Mouse (Mus musculus): Measurements from ENCODE around the gene Perm1. TPM values are rescaled to one million over a fixed set of nuclear protein-coding genes. Genes with fewer than 3 reads are reported as not detected.

The Perm1 gene
- 0.57 and 0.65 TPM in 2 replicates for polyA plus RNA-seq (2012; rRNA removed)

DNA sequence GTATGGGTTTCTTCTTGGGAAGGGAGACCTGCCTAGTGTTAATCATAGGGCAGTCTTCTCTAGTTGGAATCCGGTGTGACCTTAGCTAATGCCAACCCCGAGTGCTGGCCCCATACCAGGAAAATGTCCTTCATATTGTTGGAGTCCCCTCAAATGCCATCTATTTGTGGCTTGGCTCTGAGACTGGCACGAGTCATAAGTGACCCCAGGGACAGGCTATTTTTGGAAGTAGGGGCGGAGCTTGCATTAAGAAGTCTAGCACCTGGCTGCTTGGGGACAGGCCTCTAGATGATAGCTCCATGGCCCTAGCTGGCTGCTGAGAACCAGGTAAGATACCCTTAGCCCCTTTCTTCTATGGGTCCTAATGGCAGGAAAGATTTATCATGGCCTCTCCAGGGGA is at the start of gene Perm1:
TSS of gene Perm1 (plus strand) at position 220 of the 400 bp plus-strand sequence.
- H3K4me1 ChIP-seq (ENCODE audit: control insufficient read depth, insufficient read depth, low read length): no peaks in the 10 kb centered on the region
- H3K4me3 ChIP-seq (ENCODE audit: insufficient read depth, low read length): no peak within 1 kb of the TSS
- H3K27ac ChIP-seq (ENCODE audit: insufficient read depth, low read length): no peak within 1 kb of the TSS
- TF ChIP-seq CTCF (IDR thresholded peaks at IDR 0.05; ENCODE audit: extremely low read depth, insufficient read depth, low read length): no peak
- no peak for TF ChIP-seq POLR2A (IDR thresholded peaks at IDR 0.05; ENCODE audit: extremely low read depth, insufficient read depth, low read length)

DNA sequence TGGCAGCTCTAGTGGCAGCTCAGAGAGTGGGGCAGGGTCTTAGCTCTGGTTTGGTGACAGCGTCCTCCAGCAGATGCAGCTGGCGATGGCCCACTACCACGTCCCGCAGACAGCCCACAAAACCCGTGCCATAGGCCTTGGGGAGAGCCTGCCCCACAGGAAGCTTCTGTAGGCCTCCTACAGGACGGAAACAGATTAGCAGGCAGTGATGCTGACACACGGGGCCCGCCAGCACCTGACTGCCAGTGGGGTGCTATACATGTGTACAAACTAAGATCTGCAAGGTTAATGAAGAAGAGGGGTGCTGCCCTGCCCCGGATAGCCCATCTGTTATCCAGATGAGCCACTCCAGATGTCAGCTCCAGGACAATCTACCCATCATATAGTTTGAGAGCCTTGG is 49.2 kb upstream of the Perm1 start:
- TF ChIP-seq CTCF (IDR thresholded peaks at IDR 0.05; ENCODE audit: extremely low read depth, insufficient read depth, low read length): no peak
- H3K4me1 ChIP-seq (ENCODE audit: control insufficient read depth, insufficient read depth, low read length): no peaks in the 10 kb centered on the region
- H3K27ac ChIP-seq (ENCODE audit: insufficient read depth, low read length): no peak overlapping the region
- no peak overlapping the region for H3K4me3 ChIP-seq (ENCODE audit: insufficient read depth, low read length)

DNA sequence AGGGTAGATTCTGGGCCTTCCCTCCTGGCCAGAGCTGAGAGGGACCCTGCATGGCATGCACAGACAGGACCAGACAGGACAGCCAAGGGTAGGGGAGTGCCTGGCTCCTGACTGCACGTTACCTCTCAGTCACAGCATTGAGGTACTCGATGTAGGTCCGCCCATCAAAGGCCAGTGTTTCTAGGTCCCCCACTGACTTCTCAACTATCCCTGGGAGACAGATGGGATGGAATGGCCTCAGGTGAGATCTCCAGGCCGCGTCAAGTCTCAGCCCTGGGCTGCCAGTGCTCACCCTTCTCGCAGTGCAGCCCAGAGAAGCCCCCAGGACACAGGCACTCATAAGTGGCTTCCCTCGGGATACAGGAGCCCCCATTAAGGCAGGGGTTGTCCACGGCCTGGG is 47.1 kb upstream of the Perm1 start:
- TF ChIP-seq CTCF (IDR thresholded peaks at IDR 0.05; ENCODE audit: extremely low read depth, insufficient read depth, low read length): no peak
- no peak for TF ChIP-seq POLR2A (IDR thresholded peaks at IDR 0.05; ENCODE audit: extremely low read depth, insufficient read depth, low read length)
- no peaks in the 10 kb centered on the region for H3K4me1 ChIP-seq (ENCODE audit: control insufficient read depth, insufficient read depth, low read length)
- no peak overlapping the region for H3K27ac ChIP-seq (ENCODE audit: insufficient read depth, low read length)
- H3K4me3 ChIP-seq (ENCODE audit: insufficient read depth, low read length): no peak overlapping the region

DNA sequence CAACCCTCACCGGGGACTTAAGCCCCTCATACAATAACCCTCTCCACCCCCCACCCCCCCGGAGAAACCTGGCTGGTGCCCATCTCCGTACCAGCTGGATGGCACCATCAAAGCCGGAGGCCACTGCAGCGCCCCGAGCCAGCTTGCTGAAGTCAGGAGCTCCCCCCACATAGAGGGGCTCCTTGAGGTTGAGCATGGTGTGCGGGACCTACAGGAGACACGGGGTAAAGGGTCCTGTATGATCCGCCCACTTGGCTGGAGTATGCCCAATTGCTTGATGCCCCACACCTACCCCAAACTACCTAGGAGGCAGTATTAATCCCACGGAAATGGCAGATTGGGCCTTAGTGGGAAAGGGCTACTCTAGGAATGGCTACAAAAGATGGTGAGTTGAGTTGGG is 46.5 kb upstream of the Perm1 start:
- Histone ChIP-seq H3K27ac (ENCODE audit: insufficient read depth, low read length) (no peak overlapping the region), H3K4me1 (ENCODE audit: control insufficient read depth, insufficient read depth, low read length) (no peaks in the 10 kb centered on the region), H3K4me3 (ENCODE audit: insufficient read depth, low read length) (no peak overlapping the region)
- TF ChIP-seq POLR2A (IDR thresholded peaks at IDR 0.05; ENCODE audit: extremely low read depth, insufficient read depth, low read length): no peak

DNA sequence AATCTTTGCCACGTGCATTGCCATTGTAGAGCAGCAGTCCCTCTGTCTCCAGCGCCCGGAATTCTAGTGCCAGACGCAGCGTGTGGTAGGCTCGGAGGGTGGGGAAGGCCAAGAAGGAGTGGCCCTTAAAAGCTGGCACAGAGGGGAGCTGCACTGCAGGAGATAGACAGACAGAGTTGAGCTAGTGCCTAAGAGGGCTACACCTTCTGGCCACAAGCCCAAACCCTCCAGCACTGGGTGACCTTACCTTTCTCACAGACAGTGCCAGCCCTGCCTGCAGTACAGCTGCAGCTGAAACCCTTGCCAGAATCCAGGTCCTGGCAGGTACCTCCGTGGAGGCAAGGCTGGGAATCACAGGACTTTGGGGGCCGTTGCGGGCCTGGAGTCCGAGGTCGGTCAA is 43.8 kb upstream of the Perm1 start:
- H3K4me1 ChIP-seq (ENCODE audit: control insufficient read depth, insufficient read depth, low read length): no peaks in the 10 kb centered on the region
- TF ChIP-seq POLR2A (IDR thresholded peaks at IDR 0.05; ENCODE audit: extremely low read depth, insufficient read depth, low read length) (no peak), CTCF (IDR thresholded peaks at IDR 0.05; ENCODE audit: extremely low read depth, insufficient read depth, low read length) (no peak)
- no peak overlapping the region for H3K4me3 ChIP-seq (ENCODE audit: insufficient read depth, low read length)
- no peak overlapping the region for H3K27ac ChIP-seq (ENCODE audit: insufficient read depth, low read length)

DNA sequence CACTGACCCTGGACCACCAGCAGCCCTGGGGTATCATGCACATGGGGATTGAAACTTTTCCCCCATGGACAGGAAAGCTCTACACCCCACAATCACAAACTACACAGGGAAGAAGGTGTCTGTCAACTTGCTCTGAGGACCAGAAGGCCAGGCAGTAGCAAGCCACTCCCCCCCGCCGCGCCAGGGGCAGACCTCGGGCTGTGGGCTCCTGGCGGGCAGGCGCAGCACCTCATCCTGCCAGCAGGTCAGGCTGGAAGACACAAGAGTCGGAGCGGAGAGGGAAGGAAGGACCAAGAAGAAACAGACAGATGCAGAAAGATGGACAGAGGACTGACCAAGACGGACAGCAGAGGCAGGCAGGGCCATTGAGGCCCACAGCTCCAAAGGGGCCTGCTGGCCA is 38.0 kb upstream of the Perm1 start:
- H3K4me3 ChIP-seq (ENCODE audit: insufficient read depth, low read length): no peak overlapping the region
- no peak for TF ChIP-seq CTCF (IDR thresholded peaks at IDR 0.05; ENCODE audit: extremely low read depth, insufficient read depth, low read length)
- no peak for TF ChIP-seq POLR2A (IDR thresholded peaks at IDR 0.05; ENCODE audit: extremely low read depth, insufficient read depth, low read length)
- H3K27ac ChIP-seq (ENCODE audit: insufficient read depth, low read length): no peak overlapping the region
- H3K4me1 ChIP-seq (ENCODE audit: control insufficient read depth, insufficient read depth, low read length): peaks cover 3% of the 10 kb centered on the region; the same call in 1 of the 2 replicates

DNA sequence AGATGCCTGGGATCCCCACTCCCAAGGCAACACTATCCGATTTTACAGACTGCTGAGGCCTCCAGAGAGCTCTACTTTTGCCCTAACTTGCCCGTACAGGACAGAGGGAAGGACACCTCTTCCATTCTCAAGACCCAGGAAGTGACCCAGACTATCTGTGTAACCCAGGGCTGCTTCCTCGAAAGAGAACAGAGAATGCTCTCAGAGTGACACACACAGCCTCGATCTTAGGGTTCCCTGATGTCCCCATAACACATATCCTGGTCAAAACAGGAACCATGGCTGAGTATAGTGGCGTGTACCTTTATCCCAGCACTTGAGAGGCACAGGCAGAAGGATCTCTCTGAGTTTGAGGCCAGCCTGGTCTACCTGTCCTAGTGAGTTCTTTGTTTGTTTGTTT is 31.9 kb upstream of the Perm1 start:
- Histone ChIP-seq H3K27ac (ENCODE audit: insufficient read depth, low read length) (no peak overlapping the region), H3K4me1 (ENCODE audit: control insufficient read depth, insufficient read depth, low read length) (peaks cover 11% of the 10 kb centered on the region), H3K4me3 (ENCODE audit: insufficient read depth, low read length) (no peak overlapping the region; the same call in 1 of the 2 replicates)
- TF ChIP-seq CTCF (IDR thresholded peaks at IDR 0.05; ENCODE audit: extremely low read depth, insufficient read depth, low read length) (no peak), POLR2A (IDR thresholded peaks at IDR 0.05; ENCODE audit: extremely low read depth, insufficient read depth, low read length) (no peak)

DNA sequence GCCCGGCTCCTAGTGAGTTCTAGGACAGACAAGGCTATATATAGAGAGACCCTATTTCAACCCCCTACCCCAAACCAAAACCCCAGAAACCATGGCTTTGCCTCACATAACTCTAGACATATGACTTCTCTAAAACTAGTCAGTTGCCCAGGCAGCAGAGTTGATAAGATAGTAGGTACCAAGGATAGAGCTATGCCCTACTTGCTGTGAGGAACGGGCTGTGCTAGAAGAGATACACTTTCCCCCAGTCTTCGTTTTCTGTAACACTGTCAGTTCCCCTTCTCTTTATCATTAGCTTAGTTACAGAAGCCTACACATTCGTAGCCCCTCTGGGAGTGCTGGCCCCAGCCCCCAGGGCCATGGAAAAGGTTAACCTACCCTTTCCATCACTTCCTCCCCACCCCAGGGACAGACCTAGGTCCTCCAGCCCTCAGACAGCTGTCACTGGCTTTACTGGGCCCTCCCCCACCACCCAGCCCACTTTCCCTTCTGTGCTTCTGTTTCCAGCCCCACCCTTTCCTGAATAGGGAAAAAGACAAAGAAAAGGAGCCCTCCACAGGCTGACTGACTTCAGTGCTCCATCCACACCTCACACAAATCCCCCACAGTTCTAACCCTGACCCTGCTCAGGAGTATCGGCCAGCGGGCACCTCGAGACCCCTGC is 31.2 kb upstream of the Perm1 start:
- peaks cover 13% of the 10 kb centered on the region for H3K4me1 ChIP-seq (ENCODE audit: control insufficient read depth, insufficient read depth, low read length)
- no peak overlapping the region for H3K27ac ChIP-seq (ENCODE audit: insufficient read depth, low read length)
- H3K4me3 ChIP-seq (ENCODE audit: insufficient read depth, low read length): peak overlapping the region; percentile 72
- TF ChIP-seq POLR2A (IDR thresholded peaks at IDR 0.05; ENCODE audit: extremely low read depth, insufficient read depth, low read length) (0 out of 2 replicates have a peak, but pooled peaks have one; percentile 22), CTCF (IDR thresholded peaks at IDR 0.05; ENCODE audit: extremely low read depth, insufficient read depth, low read length) (no peak)

DNA sequence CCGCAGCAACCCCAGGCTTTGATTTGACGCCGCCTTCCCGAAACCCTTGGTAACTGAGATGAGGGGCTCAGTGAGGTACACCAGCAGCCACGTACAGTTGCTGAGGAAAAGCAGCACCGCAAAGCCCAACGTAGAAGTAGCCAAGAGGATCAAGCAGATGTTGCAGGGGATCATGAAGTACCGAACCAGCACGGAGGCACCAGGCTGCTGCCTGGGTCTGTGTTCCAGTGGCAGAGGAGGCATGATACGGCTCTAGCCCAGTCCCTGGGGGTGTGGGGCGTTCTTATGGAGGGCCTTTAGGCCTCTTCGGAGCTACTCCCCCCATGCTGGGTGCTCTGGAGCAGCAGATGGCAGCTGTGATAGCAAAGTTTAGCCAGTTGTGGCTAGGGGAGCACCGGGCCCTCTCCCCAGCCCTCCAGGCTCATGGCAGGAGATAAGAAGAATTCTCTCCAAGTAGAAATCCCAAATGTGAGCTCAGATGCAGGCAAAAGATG is 30.2 kb upstream of the Perm1 start:
- H3K27ac ChIP-seq (ENCODE audit: insufficient read depth, low read length): peak overlapping the region; percentile 77; the same call in 1 of the 2 replicates
- H3K4me1 ChIP-seq (ENCODE audit: control insufficient read depth, insufficient read depth, low read length): peaks cover 13% of the 10 kb centered on the region
- peak overlapping the region; percentile 72 for H3K4me3 ChIP-seq (ENCODE audit: insufficient read depth, low read length)
- TF ChIP-seq POLR2A (IDR thresholded peaks at IDR 0.05; ENCODE audit: extremely low read depth, insufficient read depth, low read length): no peak
- TF ChIP-seq CTCF (IDR thresholded peaks at IDR 0.05; ENCODE audit: extremely low read depth, insufficient read depth, low read length): no peak
